Comparison of ENCODE assay signal across 9 mouse cellular contexts in the genomic region with DNA sequence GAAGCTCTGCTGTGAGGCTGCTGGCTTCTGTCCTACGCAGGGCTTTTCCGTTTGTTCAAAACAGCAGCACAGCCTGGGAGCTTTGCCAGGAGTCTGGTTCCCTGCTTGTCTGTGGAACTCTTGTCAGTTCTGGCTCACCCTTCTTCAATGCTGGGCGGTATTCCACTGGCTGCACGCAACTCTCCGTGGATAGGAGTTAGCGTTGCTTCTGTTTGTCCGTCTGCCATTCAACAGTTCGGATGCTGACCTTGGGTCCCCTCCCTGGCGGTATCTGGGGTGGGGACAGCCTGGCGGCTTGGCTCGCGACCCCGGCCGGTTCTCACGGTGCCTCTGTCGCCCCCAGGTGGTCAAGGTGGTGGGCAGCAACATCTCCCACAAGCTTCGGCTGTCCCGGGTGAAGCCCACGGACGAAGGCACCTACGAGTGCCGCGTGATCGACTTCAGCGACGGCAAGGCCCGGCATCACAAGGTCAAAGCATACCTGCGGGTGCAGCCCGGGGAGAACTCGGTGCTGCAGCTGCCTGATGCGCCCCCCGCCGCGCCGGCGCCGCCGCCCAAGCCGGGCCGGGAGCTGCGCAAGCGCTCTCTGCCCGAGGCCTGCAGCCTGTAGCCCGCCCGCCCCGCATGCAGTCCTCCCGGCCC. TPM values are rescaled to one million over a fixed set of nuclear protein-coding genes. Genes with fewer than 3 reads are reported as not detected.
DNase-seq lines count a peak whose midpoint lies in the region; ATAC-seq and TF ChIP-seq lines count a peak whose summit lies in the region.
"Had no signal": no experiment of that assay in that cellular context is flagged by ENCODE, and none has a peak within 500 bp of the region (broad histone marks: within the 10 kb centered on the region; RNA-seq: fewer than 3 reads in every experiment).

No protein-coding gene starts in this region.

- H3K4me3 ChIP-seq in bone marrow, adult 2 months (replicated peaks; ENCODE audit: control insufficient read depth, low read depth, low read length): no peak overlapping the region
- peak overlapping the region; percentile 50 for H3K4me3 ChIP-seq in embryonic fibroblast, embryonic 13.5 days (ENCODE audit: insufficient read depth, low read length)
- peak overlapping the region; percentile 62 for H3K4me3 ChIP-seq in heart, embryonic 12.5 days
- peak overlapping the region; percentile 57 for H3K4me3 ChIP-seq in kidney, embryonic 16.5 days (ENCODE audit: low read length)

- no peak for TF ChIP-seq POLR2A in bone marrow, adult 2 months (IDR thresholded peaks at IDR 0.05; ENCODE audit: borderline replicate concordance, control insufficient read depth, low read depth, low read length)
- TF ChIP-seq POLR2A in embryonic fibroblast, embryonic 13.5 days (IDR thresholded peaks at IDR 0.05; ENCODE audit: low read depth, low read length): no peak

- no peaks in the 10 kb centered on the region for H3K4me1 ChIP-seq in bone marrow, adult 2 months (ENCODE audit: control insufficient read depth, insufficient read depth, low read length)
- no peaks in the 10 kb centered on the region for H3K4me1 ChIP-seq in embryonic fibroblast, embryonic 13.5 days (ENCODE audit: control insufficient read depth, insufficient read depth, low read length)
- H3K4me1 ChIP-seq in heart, embryonic 12.5 days (replicated peaks): peaks cover 21% of the 10 kb centered on the region
- H3K4me1 ChIP-seq in kidney, embryonic 16.5 days (ENCODE audit: insufficient read depth, low read length): peaks cover 24% of the 10 kb centered on the region

- H3K36me3 ChIP-seq in heart, embryonic 12.5 days: no peaks in the 10 kb centered on the region
- no peaks in the 10 kb centered on the region for H3K36me3 ChIP-seq in kidney, embryonic 16.5 days (ENCODE audit: insufficient read depth, low read length)
- H3K36me3 ChIP-seq: G1E had no signal

- peak overlapping the region; percentile 99 for H3K4me2 ChIP-seq in heart, embryonic 12.5 days
- H3K4me2 ChIP-seq in kidney, embryonic 16.5 days (replicated peaks; ENCODE audit: low read depth, low read length): peak overlapping the region; percentile 98

- DNase-seq in 3T3-L1 (ENCODE audit: low read depth, low spot score): peak; percentile 14
- peak; percentile 52 for DNase-seq in liver
- peak; percentile 24 for DNase-seq in naive thymus-derived CD4-positive, alpha-beta T cell, adult 2 months (ENCODE audit: low read depth)
- peak; percentile 82 for DNase-seq in telencephalon, adult 2 months (ENCODE audit: low read depth, low spot score)

- H3K27ac ChIP-seq in bone marrow, adult 2 months (ENCODE audit: control insufficient read depth, insufficient read depth, low read depth, low read length, poor library complexity): no peak overlapping the region
- H3K27ac ChIP-seq in embryonic fibroblast, embryonic 13.5 days (ENCODE audit: insufficient read depth, low read length): no peak overlapping the region
- 0 out of 2 replicates have a peak overlapping the region, but pooled peaks have one; percentile 0 for H3K27ac ChIP-seq in heart, embryonic 12.5 days (ENCODE audit: poor library complexity, severe bottlenecking)
- H3K27ac ChIP-seq in kidney, embryonic 16.5 days (ENCODE audit: low read length): no peak overlapping the region

- H3K27me3 ChIP-seq in heart, embryonic 12.5 days (replicated peaks): peaks cover 46% of the 10 kb centered on the region
- H3K27me3 ChIP-seq in kidney, embryonic 16.5 days (ENCODE audit: insufficient read depth, low read length): peaks cover 28% of the 10 kb centered on the region

- no peaks in the 10 kb centered on the region for H3K9me3 ChIP-seq in heart, embryonic 12.5 days (replicated peaks)
- H3K9me3 ChIP-seq in kidney, embryonic 16.5 days (ENCODE audit: low read length): no peaks in the 10 kb centered on the region
- H3K9me3 ChIP-seq: G1E had no signal

- peak overlapping the region; percentile 75 for H3K9ac ChIP-seq in heart, embryonic 12.5 days
- H3K9ac ChIP-seq in kidney, embryonic 16.5 days (replicated peaks; ENCODE audit: low read length): peak overlapping the region; percentile 77

- WGBS in bone marrow, adult 2 months: 2% methylated on average over 47 of the region's 47 CpGs
- under 1% methylated on average over 46 of the region's 47 CpGs for WGBS in heart, embryonic 12.5 days
- WGBS in kidney, embryonic 16.5 days: under 1% methylated on average over 45 of the region's 47 CpGs

- peak; percentile 46; the same call in 1 of the 2 replicates for TF ChIP-seq CTCF in bone marrow, adult 2 months (IDR thresholded peaks at IDR 0.05; ENCODE audit: control insufficient read depth, insufficient read depth, low read length)
- peak; percentile 53; the same call in 1 of the 2 replicates for TF ChIP-seq CTCF in embryonic fibroblast, embryonic 13.5 days (IDR thresholded peaks at IDR 0.05; ENCODE audit: borderline replicate concordance, insufficient read depth, low read length)

- ATAC-seq in heart, embryonic 12.5 days (ENCODE audit: insufficient number of reproducible peaks, low FRiP score): peak; percentile 72
- peak; percentile 66; the same call in 1 of the 2 replicates for ATAC-seq in kidney, embryonic 16.5 days (ENCODE audit: low FRiP score, low TSS enrichment)

RNA-seq across cellular contexts. Expression of a gene that starts 29.2 kb away (rescaled TPM):
- not detected in 2 replicates for polyA plus RNA-seq in bone marrow, adult 2 months (2011; ENCODE audit: insufficient read depth, insufficient read length, low replicate concordance, missing spikeins)
- not detected in 2 replicates for polyA plus RNA-seq in embryonic fibroblast, embryonic 13.5 days (2011; ENCODE audit: insufficient read length, low read depth, missing spikeins)
- not detected in 2 replicates for polyA plus RNA-seq in heart, embryonic 12.5 days (2016; fragmentation: Nextera tagmentation; extraction: Ambion mirVana)
- polyA plus RNA-seq in kidney, embryonic 16.5 days (2015; fragmentation: Nextera tagmentation; extraction: Ambion mirVana): 0.21 and 0.22 TPM in 2 replicates
- polyA plus RNA-seq: G1E had no signal

Comparison
In these comparisons a context has a peak if more than half of its experiments do, and no peak if none do; other contexts are left out.
1. DNase-seq: peak in every context shown above with its lines; median percentile 82 in telencephalon, adult 2 months; 52 in liver; 24 in naive thymus-derived CD4-positive, alpha-beta T cell, adult 2 months; 14 in 3T3-L1.